Mouse (Mus musculus) retina, postnatal 7 days (tissue): ENCODE results near the gene C1qtnf3.
A peak's percentile ranks its signal among the peaks of the same experiment; 100 is the strongest.

Source experiments
- DNase-seq: peaks from one replicate; pipeline ENCODE4 v3.0.0-alpha.2; 2012; ENCODE audit warnings: low read depth, low spot score

Gene C1qtnf3

GRCm38 (mm10) chr15:10951951-10952759 is at the start of gene C1qtnf3:
Gene C1qtnf3, plus strand, starts transcription at chr15:10952332.
- no peak for DNase-seq

- no peak for DNase-seq
Measured at GRCm38 (mm10) chr15:10902360-10902759, 49.8 kb upstream of the C1qtnf3 start.

GRCm38 (mm10) chr15:10916611-10917311 is 35.4 kb upstream of the C1qtnf3 start:
- DNase-seq = no peak

GRCm38 (mm10) chr15:10917312-10917660 is 34.8 kb upstream of the C1qtnf3 start:
- no peak for DNase-seq

GRCm38 (mm10) chr15:10920212-10920611 is 31.9 kb upstream of the C1qtnf3 start:
- no peak for DNase-seq

- peak; percentile 32 for DNase-seq
Measured at GRCm38 (mm10) chr15:10921064-10921463, 31.1 kb upstream of the C1qtnf3 start.

GRCm38 (mm10) chr15:10922061-10922460 is 30.1 kb upstream of the C1qtnf3 start:
- no peak for DNase-seq

GRCm38 (mm10) chr15:10922570-10922969 is 29.6 kb upstream of the C1qtnf3 start:
- no peak for DNase-seq

GRCm38 (mm10) chr15:10923076-10923995 is 28.8 kb upstream of the C1qtnf3 start:
- DNase-seq = no peak

DNA sequence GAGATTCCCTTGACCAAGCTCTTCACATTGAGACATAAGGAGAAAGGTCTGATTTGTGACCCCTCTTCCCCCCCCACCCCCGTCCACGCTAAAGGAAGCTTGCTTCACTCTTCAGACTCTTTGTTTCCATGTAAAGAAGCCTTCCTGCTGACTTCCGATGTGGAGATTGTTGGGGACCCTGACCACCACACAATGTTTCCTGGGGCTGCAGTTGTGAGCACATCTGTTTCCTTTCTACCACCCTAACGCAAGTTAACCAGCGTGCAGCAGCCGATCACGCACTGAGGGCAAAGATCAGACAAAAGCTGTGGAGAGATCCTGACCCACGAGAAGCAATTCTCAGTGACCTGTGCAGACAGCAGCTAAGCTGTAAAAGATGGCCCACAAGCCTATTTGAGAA is 24.8 kb upstream of the C1qtnf3 start:
- no peak for DNase-seq

GRCm38 (mm10) chr15:10928633-10929270 is 23.4 kb upstream of the C1qtnf3 start:
- DNase-seq = no peak

DNA sequence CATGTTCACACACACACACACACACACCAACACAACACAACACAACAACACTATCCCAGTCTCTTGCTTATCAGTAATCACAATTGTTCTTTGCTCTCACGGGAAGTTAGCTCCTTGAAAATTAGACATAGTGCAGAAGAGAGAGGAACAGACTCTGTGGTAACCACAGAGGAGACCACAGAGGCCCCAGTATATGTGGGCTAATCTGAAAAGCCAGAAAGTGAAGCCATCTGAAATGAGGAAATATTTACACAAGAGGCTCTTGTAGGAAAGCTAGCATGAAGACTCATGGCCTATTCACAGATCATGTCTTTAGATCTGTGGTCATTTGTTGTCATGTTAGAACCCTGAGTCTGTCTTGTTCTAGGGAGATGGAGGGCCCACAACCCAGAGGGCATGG is 18.2 kb upstream of the C1qtnf3 start:
- DNase-seq = no peak

DNA sequence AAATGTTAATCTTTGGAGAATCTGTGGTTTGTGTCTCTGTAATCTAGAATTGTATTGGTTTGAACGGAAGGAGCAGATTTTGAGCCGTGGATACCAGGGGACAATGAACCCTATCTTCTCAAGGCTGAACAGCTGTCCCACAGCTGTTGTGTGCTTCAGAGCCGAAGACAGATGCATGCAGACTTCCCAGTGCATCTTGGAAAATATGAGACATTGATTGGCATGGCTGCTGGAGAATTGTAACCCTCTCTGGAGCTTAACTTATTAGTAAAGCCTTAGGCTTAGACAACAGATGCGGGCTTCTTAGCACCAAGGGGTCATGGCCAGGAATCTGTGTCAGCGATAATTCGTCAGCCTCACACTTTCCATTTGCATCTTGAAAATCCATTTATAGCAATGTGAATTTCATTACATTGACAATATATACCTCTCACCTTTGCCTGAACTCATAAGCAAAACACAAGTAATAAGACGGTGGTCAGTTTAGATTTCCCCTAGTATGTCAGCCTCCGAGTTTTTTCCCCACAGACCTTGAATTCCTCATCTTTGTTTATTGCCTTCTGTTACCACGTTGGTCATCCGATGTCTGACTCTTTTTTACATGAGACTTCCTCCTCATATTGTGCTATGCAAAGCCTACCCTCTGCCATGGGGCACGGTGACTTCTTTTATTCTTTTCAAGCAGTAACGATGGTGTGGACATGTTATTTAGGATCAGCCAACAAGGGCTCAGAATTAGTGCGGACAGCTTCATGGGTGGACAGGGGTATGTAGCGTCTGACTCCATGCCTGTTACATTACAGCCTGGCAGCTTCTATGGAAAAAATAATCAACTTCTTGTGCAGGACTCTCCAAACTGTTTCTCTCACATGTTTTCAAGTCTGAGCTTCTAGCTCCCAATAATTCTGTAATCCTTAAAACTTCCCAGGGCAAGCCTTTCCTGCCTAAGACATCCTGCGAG is 11.7 kb upstream of the C1qtnf3 start:
- peak; percentile 38 for DNase-seq

DNA sequence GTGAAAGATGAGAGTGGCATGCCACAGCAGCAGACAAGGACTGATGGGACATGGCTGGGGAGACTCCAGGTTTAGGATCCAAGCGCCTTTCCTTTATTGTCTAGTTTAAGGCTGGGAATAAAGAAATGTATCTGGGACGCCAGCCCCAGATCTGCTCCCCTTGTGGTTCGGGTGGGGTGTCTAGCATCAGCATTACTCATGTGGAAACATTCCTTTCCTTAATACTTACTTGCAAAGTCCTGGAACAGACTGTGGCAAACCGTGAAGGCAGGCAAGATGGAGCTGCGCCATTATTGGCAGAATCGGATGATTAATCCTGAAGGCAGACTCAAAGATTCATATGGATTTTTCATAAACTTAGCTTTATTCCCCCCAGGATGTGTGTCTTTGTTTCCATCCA is 10.2 kb upstream of the C1qtnf3 start:
- DNase-seq = no peak

GRCm38 (mm10) chr15:10947852-10948251 is 4.3 kb upstream of the C1qtnf3 start:
- no peak for DNase-seq

- no peak for DNase-seq
Measured at GRCm38 (mm10) chr15:10952760-10953305, 701 bp downstream of the C1qtnf3 start.

GRCm38 (mm10) chr15:10953465-10953864 is 1.3 kb downstream of the C1qtnf3 start:
- no peak for DNase-seq

DNA sequence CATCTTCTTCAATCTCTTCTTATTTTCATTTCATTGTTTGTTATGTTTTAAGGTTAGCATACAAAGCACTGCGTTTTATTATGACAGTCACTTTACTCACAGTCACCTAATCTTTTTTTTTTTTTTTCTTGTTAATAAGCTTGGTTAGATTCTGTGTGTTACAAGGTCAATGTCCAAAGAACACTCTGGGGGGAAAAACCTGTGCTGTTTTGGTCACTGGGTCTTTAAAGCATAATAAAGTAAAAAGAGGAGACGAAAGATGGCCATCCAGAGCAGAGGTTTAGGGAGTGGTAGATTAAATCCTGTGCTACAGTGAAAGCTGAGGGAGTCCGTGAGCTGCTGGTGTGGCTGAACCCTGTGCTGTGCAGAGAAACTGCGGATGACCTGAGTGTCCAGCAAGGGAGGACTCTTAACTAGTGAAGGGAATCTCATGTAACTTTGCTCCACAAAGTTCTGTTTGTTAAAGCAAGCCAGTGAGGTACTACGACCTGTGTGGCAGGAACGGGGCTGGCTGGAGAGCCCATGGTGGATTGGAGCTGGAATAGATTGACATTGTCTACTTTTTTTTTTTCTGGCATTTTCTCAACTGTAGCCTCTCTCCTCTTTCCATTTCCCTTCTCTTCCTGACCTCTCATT is 2.4 kb downstream of the C1qtnf3 start:
- DNase-seq = no peak

- DNase-seq = no peak
Measured at GRCm38 (mm10) chr15:10955156-10955555, 3.0 kb downstream of the C1qtnf3 start.

DNA sequence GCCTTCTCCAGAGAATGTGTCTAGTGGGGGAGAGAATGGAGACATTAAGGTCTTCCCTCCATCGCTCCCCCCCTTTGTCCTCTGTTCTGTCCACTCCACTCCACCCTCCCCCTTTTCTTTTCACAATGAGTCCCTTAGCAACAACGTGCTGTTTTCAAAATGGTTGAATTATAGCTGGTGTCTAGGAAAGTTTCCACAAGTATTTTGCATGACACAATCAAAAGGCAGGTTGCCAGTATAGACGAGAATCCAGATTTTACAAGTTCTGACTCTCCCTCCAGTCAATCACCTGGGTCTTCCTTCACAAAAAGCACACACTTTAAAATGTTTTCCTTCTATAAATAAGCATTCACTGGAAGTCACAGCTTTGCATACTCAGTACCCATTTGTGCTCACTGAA is 4.6 kb downstream of the C1qtnf3 start:
- no peak for DNase-seq
